Mouse (Mus musculus): ENCODE results near the gene Mybpc3.
"Not testable (repeated sequence)": the region's sequence is repeated elsewhere in the genome, so short reads cannot be mapped to it uniquely, and the experiment has no call there.

Gene Mybpc3

GRCm38 (mm10) chr2:91087453-91087852 lies 30.5 kb upstream of the Mybpc3 start:
- no peak for DNase-seq (ENCODE audit: low spot score in 2 of 2)

DNA sequence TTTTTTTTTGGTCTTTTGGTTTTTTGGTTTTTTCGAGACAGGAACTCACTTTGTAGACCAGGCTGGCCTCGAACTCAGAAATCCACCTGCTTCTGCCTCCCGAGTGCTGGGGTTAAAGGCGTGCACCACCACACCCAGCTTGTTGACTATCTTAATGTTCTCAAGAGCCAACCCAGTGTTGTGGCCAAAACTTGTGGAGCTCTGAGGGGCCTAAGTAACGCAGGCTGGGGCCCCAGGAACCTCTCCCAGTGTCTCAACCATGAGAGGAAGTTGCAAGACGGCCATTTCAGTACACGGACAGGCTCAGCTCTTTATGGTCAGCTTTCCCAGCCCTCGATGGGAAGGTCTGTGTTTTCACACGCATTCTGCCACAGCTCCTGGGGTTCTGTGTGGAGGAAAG lies 29.0 kb upstream of the Mybpc3 start:
- no peak for DNase-seq (ENCODE audit: low spot score in 2 of 2)

DNA sequence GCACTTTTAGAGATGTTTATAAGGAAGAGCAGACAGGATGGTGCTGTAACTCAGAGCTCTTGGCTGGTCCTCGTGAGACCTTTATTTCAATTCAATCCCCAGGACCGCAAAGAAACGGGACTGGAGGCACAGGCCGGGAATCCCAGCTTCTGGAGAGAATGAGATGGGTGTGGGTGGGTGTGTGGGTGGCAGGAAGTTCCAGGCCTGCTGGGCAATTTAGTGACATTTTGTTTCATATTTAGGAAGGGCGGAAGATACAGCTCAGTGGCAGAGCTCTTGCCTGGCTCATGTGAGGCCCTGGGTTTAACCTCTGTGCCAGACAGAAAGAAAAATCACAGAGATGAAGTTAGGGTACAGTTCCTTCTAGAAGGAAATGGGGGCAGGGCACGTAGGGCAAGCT lies 27.7 kb upstream of the Mybpc3 start:
- no peak for DNase-seq (ENCODE audit: low spot score in 2 of 2)

- DNase-seq (ENCODE audit: low spot score in 2 of 2): no peak
Observed at GRCm38 (mm10) chr2:91090827-91091226, 27.1 kb upstream of the Mybpc3 start.

GRCm38 (mm10) chr2:91096524-91096923 lies 21.4 kb upstream of the Mybpc3 start:
- no peak for DNase-seq (ENCODE audit: low spot score in 2 of 2)

GRCm38 (mm10) chr2:91097015-91097414 lies 20.9 kb upstream of the Mybpc3 start:
- DNase-seq (ENCODE audit: low spot score in 2 of 2): no peak

- no peak for DNase-seq (ENCODE audit: low spot score in 2 of 2)
Observed at GRCm38 (mm10) chr2:91098156-91098555, 19.8 kb upstream of the Mybpc3 start.

DNA sequence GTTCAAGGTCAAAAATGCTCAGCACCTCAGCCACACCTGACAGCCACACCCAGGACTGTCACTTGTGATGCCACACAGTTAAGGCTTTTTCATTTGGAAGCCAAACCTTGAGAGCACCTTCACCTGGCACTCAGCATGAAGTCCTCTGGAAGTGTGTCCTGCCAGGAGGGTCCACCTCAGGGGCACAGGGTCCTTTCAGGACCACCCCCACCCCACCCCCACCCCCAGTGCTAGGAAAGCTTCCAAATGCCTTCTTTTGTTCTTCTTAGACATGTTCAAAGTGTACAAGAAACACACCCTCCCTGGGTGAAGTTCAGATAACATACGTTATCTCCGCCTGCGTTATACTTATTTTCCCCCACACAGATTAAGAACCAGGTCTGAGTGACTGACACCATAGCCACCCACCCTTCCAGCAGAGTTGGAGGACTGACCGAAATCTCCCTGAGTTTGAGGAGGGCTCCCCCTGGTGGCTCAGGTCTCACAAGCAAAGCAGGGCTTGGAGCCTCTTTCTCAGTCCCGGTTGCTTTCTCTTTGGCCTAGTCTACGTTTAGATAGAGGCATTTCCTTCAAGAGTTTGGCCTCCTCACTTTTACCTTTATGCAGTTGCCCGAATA lies 16.7 kb upstream of the Mybpc3 start:
- peak; percentile 71 to 78 for DNase-seq (ENCODE audit: low spot score in 2 of 2)

GRCm38 (mm10) chr2:91108156-91108555 lies 9.8 kb upstream of the Mybpc3 start:
- no peak for DNase-seq (ENCODE audit: low spot score in 2 of 2)

DNA sequence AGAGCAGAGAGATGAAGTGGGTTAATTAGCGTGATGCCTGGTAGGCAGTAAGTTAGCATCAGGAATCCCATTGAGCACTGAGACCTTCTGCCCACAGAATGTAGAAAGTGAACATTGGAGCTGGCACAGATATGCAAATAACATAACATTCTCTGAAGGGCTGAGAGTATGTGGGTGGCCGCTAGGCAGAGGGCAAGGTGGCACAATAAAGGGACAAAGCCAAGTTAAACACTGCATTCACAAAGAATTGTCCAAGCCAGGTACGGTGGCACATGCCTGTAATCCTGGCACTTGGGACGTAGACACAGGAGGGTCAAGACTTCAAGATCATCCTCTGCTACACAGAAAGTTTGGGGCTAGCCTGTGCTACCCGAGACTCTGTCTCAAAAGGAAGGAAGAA lies 8.7 kb upstream of the Mybpc3 start:
- no peak for DNase-seq (ENCODE audit: low spot score in 2 of 2)

- DNase-seq (ENCODE audit: low spot score in 2 of 2): no peak
Observed at GRCm38 (mm10) chr2:91109807-91110385, 8.0 kb upstream of the Mybpc3 start.

DNA sequence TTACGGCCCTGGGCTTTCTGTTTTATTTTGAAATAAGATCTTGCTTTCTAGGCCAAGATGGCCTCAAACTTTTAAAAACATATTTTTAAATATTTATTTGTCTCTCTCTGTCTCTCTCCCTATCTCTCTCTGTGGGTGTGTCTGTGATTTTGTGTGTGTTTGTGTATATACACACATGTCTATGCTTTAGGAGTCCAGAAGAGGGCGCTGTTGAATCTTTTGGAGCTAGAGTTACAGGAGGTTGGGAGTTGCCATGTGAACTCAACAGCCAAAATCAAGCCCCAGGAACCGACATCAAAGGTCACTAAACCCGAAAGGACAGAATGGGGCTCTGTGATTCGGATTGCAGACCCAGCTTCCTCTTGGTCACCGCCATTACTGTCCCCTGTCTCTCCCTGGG lies 7.5 kb upstream of the Mybpc3 start:
- no peak for DNase-seq (ENCODE audit: low spot score in 2 of 2)

DNA sequence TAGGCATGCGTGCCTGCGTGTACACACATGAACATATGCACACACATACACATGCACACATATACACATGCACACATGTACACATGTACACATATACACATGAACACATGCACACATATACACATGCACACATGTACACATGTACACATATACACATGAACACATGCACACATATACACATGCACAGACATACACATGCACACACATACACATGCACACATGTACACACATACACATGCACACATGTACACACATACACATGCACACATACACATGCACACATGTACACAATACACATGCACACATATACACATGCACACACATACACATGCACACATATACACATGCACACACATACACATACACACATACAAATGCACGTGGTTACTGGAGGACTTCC lies 6.1 kb upstream of the Mybpc3 start:
- not testable (repeated sequence) for DNase-seq (ENCODE audit: low spot score in 2 of 2)

- no peak for DNase-seq (ENCODE audit: low spot score in 2 of 2)
Observed at GRCm38 (mm10) chr2:91112491-91112890, 5.5 kb upstream of the Mybpc3 start.

- DNase-seq (ENCODE audit: low spot score in 2 of 2): no peak
Observed at GRCm38 (mm10) chr2:91113334-91113733, 4.6 kb upstream of the Mybpc3 start.

DNA sequence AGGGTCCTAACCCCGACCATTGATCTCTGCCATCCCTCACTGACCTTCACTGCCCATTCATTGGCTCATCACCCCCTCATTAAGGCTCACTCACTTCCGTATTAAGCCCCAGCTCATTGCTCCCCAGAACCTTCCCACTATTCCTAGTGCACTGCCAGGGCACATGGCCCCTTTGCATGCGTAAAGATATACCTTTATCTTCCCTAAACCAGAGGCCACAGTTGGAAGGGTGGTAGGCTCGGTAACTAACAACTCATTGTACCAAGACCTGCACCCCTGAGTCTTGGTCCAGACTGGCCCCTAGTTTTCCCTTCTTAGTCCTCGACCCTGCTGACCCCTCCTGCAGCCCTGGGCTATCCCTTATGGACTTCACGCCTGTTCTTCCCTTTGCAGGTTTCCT lies 4.1 kb upstream of the Mybpc3 start:
- no peak for DNase-seq (ENCODE audit: low spot score in 2 of 2)

- DNase-seq (ENCODE audit: low spot score in 2 of 2): peak; percentile 86
Observed at GRCm38 (mm10) chr2:91114781-91115577, 3.0 kb upstream of the Mybpc3 start.

- DNase-seq (ENCODE audit: low spot score in 2 of 2): no peak
Observed at GRCm38 (mm10) chr2:91115578-91115970, 2.4 kb upstream of the Mybpc3 start.

DNA sequence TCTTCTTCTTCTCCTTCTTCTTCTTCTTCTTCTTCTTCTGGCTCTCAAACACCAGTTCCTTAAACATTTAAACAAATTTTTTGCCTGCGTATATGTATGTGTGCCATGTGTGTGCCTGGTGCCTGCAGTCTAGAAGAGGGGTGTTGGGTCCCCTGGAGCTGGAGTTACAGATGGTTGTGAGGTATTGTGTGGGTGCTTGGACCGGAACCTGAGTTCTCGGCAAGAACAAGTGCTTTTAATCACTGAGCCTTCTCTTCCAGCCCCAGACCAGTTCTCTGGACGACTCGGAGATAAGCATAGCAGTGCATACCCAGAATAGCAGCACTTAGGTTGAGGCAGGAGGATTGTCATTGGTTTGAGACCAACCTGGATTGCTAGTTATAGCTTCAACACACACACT lies 1.1 kb upstream of the Mybpc3 start:
- DNase-seq (ENCODE audit: low spot score in 2 of 2): no peak

- DNase-seq (ENCODE audit: low spot score in 2 of 2): no peak
Observed at GRCm38 (mm10) chr2:91118647-91119046, 703 bp downstream of the Mybpc3 start.

DNA sequence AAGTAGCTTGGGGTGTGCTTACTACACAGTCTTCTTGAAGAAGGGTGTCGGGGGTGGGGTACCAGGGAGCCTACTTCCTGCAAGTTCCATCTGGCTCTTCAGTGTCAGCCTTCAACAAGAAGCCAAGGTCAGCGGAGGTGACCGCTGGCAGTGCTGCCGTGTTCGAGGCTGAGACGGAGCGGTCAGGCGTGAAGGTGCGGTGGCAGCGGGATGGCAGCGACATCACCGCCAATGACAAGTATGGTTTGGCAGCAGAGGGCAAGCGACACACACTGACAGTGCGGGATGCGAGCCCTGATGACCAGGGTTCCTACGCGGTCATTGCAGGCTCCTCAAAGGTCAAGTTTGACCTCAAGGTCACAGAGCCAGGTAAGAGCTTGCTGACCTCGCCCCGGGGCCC lies 1.1 kb downstream of the Mybpc3 start:
- DNase-seq (ENCODE audit: low spot score in 2 of 2): no peak

GRCm38 (mm10) chr2:91119551-91119950 lies 1.6 kb downstream of the Mybpc3 start:
- DNase-seq (ENCODE audit: low spot score in 2 of 2): no peak

GRCm38 (mm10) chr2:91120261-91120671 lies 2.3 kb downstream of the Mybpc3 start:
- DNase-seq (ENCODE audit: low spot score in 2 of 2): no peak

Measured in right cerebral cortex, postnatal 36 days (tissue).